Mouse (Mus musculus): Measurements from ENCODE around the gene Cux2. TPM values are rescaled to one million over a fixed set of nuclear protein-coding genes. Genes with fewer than 3 reads are reported as not detected.

Gene Cux2
- polyA plus RNA-seq, 1 experiment from 2014 or later: 7.1 TPM

DNA sequence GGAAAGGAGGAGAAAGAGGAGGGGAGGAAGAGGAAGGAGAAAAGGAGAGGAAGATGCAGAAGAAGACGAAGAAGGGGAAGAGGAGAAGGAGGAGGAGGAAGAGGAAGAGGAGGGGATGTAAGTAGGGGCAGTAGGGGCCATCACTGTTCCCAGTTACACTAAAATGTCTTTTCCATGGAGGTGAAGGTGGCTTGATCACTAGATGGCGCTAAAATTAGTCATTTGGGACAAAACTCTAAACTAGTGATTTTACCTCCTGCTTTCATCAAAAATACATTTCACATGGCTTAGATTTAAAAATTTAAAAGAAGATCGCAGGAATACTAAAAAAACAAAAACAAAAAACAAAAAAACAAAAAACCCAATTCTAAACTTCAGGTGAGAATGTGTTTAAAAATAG lies 156.3 kb downstream of the Cux2 start:
- Histone ChIP-seq H3K4me1 (replicated peaks) (peaks cover 5% of the 10 kb centered on the region; the same call in 1 of the 2 replicates), H3K27ac (no peak overlapping the region), H3K4me2 (replicated peaks) (no peak overlapping the region), H3K27me3 (replicated peaks) (no peaks in the 10 kb centered on the region), H3K36me3 (no peaks in the 10 kb centered on the region), H3K9me3 (no peaks in the 10 kb centered on the region), H3K9ac (no peak overlapping the region), H3K4me3 (replicated peaks) (no peak overlapping the region)
- ATAC-seq: no peak
- 39% methylated on average over 3 of the region's 3 CpGs for WGBS

- no peak overlapping the region for H3K27ac ChIP-seq
- H3K4me2 ChIP-seq (replicated peaks): no peak overlapping the region
- H3K4me3 ChIP-seq (replicated peaks): no peak overlapping the region
- H3K9ac ChIP-seq: no peak overlapping the region; the same call in 1 of the 2 replicates
- WGBS: 87% methylated on average over 14 of the region's 14 CpGs
- no peaks in the 10 kb centered on the region for H3K9me3 ChIP-seq
- no peak for ATAC-seq
- H3K4me1 ChIP-seq (replicated peaks): peaks cover 5% of the 10 kb centered on the region; the same call in 1 of the 2 replicates
- no peaks in the 10 kb centered on the region for H3K27me3 ChIP-seq (replicated peaks)
- H3K36me3 ChIP-seq: no peaks in the 10 kb centered on the region
Measured at GRCm38 (mm10) chr5:121892281-121892680, 157.6 kb downstream of the Cux2 start.

DNA sequence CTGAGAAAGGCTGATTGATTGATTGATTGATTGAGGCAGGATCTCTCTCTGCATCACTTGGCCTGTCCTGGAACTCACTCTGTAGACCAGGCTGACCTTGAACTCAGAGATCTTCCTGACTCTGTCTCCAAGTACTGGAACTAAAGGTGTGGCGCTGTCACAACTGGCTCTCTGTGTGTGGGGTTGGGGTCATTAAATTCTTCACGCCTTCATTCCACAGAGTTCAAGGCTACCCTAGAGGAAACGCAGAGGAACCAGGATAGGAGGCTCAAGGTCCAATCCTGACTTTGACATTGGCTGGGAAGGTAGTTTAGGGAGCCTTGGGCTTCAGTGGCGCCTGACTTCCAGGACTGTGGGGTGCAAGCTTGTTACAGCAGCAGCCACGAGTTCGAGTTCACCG lies 159.0 kb downstream of the Cux2 start:
- 90% methylated on average over 7 of the region's 7 CpGs for WGBS
- H3K36me3 ChIP-seq: no peaks in the 10 kb centered on the region
- no peak overlapping the region for H3K9ac ChIP-seq
- no peak overlapping the region for H3K4me2 ChIP-seq (replicated peaks)
- H3K27me3 ChIP-seq (replicated peaks): no peaks in the 10 kb centered on the region
- no peak for ATAC-seq
- H3K27ac ChIP-seq: no peak overlapping the region
- H3K9me3 ChIP-seq: no peaks in the 10 kb centered on the region
- H3K4me1 ChIP-seq (replicated peaks): peaks cover 2% of the 10 kb centered on the region; the same call in 1 of the 2 replicates
- H3K4me3 ChIP-seq (replicated peaks): no peak overlapping the region

DNA sequence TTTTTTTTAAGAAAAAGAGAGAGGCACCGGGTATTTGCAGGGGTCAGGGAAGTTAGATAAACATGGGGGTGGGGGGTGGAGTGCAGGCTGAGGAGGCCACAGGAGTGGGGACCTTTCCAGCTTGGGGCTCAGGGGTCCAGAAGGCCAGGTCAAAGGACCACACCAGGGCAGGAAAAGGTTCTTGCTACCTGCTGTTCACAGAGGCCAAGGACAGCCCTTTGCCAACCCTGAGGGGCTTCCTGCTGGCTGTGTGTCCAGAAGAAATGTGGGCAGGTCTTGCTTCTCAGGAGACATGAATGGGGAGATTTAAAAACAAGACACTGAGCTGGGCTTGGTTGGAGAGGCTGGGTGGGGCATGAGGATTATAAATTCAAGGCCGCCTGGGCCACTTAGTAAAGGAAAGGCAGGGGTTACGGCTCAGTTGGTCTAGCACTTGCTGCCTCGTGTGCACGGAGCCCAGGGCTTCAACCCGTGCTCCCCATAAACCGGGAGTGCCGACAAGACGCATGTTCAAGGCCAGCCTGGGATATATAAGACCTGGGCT lies 160.0 kb downstream of the Cux2 start:
- Histone ChIP-seq H3K4me2 (replicated peaks) (no peak overlapping the region), H3K36me3 (no peaks in the 10 kb centered on the region), H3K9me3 (no peaks in the 10 kb centered on the region), H3K4me1 (replicated peaks) (no peaks in the 10 kb centered on the region), H3K4me3 (replicated peaks) (no peak overlapping the region), H3K27ac (no peak overlapping the region), H3K9ac (no peak overlapping the region), H3K27me3 (replicated peaks) (no peaks in the 10 kb centered on the region)
- no peak for ATAC-seq
- WGBS: 49% methylated on average over 9 of the region's 9 CpGs

DNA sequence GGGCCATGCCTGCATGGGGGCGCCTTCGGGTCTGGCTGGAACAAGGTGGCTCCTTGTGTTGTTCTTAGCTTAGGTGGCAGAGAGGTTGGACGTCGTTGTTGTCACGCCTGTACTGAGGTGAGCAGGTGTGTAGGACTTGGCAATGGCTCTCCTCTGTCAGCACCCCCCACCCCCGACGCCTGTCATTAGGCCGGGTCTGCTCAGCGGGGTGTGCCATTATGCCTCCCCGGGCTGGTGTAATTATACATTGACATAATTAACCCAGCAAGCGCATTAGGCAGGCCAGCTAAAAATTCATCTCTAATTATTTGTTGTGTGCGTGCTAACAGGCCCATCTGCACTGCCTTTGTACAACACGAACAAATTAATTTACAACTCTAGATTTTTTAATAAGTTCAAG lies 160.5 kb downstream of the Cux2 start:
- 61% methylated on average over 13 of the region's 13 CpGs for WGBS
- no peaks in the 10 kb centered on the region for H3K9me3 ChIP-seq
- H3K4me1 ChIP-seq (replicated peaks): no peaks in the 10 kb centered on the region

DNA sequence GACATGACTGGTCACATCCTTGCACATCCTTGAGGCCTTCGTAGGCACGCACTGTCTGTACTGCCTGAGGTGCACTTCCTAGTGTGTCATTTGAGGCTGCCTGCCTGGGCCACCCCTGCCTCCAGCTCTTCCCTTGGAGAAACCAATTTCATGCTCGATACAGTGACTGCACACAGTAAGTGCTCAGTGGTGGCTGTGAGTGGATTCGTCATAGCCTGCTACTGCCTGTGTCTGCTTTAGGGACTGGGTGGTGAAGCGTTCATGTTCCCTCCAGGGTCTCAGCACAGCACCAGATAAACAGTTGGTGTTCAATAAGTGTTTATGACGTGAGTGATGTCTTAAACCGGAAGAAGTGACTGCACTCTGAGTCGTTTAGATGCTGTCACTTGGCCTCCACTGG lies 166.5 kb downstream of the Cux2 start:
- Histone ChIP-seq H3K9me3 (no peaks in the 10 kb centered on the region), H3K27ac (no peak overlapping the region), H3K36me3 (no peaks in the 10 kb centered on the region), H3K27me3 (replicated peaks) (no peaks in the 10 kb centered on the region), H3K4me2 (replicated peaks) (no peak overlapping the region), H3K4me1 (replicated peaks) (no peaks in the 10 kb centered on the region; the same call in 1 of the 2 replicates), H3K4me3 (replicated peaks) (no peak overlapping the region), H3K9ac (no peak overlapping the region)
- ATAC-seq: no peak
- 82% methylated on average over 8 of the region's 8 CpGs for WGBS

More for the DNA sequence above, 160.5 kb downstream of the Cux2 start:
- Histone ChIP-seq H3K27me3 (replicated peaks) (no peaks in the 10 kb centered on the region), H3K4me3 (replicated peaks) (no peak overlapping the region), H3K27ac (no peak overlapping the region), H3K36me3 (no peaks in the 10 kb centered on the region), H3K4me2 (replicated peaks) (no peak overlapping the region), H3K9ac (no peak overlapping the region)
- ATAC-seq: no peak

GRCm38 (mm10) chr5:121879211-121879610 lies 170.7 kb downstream of the Cux2 start:
- WGBS: 58% methylated on average over 6 of the region's 6 CpGs
- Histone ChIP-seq H3K9ac (no peak overlapping the region), H3K4me2 (replicated peaks) (no peak overlapping the region), H3K27me3 (replicated peaks) (no peaks in the 10 kb centered on the region), H3K4me1 (replicated peaks) (no peaks in the 10 kb centered on the region; the same call in 1 of the 2 replicates), H3K9me3 (no peaks in the 10 kb centered on the region), H3K36me3 (no peaks in the 10 kb centered on the region), H3K4me3 (replicated peaks) (no peak overlapping the region), H3K27ac (no peak overlapping the region)
- no peak for ATAC-seq

GRCm38 (mm10) chr5:121878703-121879102 lies 171.2 kb downstream of the Cux2 start:
- no peak for ATAC-seq
- no peak overlapping the region for H3K27ac ChIP-seq
- 84% methylated on average over 17 of the region's 17 CpGs for WGBS

GRCm38 (mm10) chr5:121876901-121877300 lies 173.0 kb downstream of the Cux2 start:
- no peaks in the 10 kb centered on the region for H3K36me3 ChIP-seq
- H3K4me2 ChIP-seq (replicated peaks): no peak overlapping the region
- no peak overlapping the region for H3K9ac ChIP-seq
- ATAC-seq: no peak
- H3K27me3 ChIP-seq (replicated peaks): no peaks in the 10 kb centered on the region
- no peak overlapping the region for H3K27ac ChIP-seq
- no peak overlapping the region for H3K4me3 ChIP-seq (replicated peaks)
- H3K4me1 ChIP-seq (replicated peaks): no peaks in the 10 kb centered on the region
- H3K9me3 ChIP-seq: no peaks in the 10 kb centered on the region
- WGBS: 88% methylated on average over 12 of the region's 12 CpGs

More at GRCm38 (mm10) chr5:121878703-121879102, 171.2 kb downstream of the Cux2 start:
- Histone ChIP-seq H3K4me1 (replicated peaks) (no peaks in the 10 kb centered on the region; the same call in 1 of the 2 replicates), H3K9ac (no peak overlapping the region), H3K9me3 (no peaks in the 10 kb centered on the region), H3K27me3 (replicated peaks) (no peaks in the 10 kb centered on the region), H3K4me2 (replicated peaks) (no peak overlapping the region), H3K4me3 (replicated peaks) (no peak overlapping the region), H3K36me3 (no peaks in the 10 kb centered on the region)

- WGBS: 88% methylated on average over 12 of the region's 12 CpGs
Measured at GRCm38 (mm10) chr5:121875041-121875440, 174.9 kb downstream of the Cux2 start.

DNA sequence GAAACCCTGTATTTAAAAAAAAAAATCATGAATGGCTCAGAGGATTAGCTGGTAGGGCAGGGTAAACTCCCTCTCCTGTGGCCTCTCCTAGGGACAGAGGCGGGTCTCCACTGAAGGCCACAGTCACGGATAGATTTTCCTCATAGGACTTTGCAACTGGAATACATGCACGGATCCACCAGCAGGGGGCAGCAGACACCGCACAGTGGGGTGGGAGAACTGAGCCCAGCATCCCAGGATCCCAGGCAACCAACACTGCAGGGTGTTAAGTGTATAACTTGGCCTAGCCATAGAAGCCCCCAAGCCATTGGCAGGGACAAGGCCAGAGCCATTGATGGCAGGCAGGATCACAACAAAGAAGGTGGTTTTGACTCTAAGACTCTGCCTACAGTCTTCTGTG lies 177.7 kb downstream of the Cux2 start:
- no peaks in the 10 kb centered on the region for H3K9me3 ChIP-seq
- peak; percentile 48 for ATAC-seq
- H3K4me3 ChIP-seq (replicated peaks): no peak overlapping the region
- WGBS: 7% methylated on average over 4 of the region's 4 CpGs
- H3K9ac ChIP-seq: no peak overlapping the region
- H3K27me3 ChIP-seq (replicated peaks): no peaks in the 10 kb centered on the region
- H3K27ac ChIP-seq: no peak overlapping the region
- no peak overlapping the region for H3K4me2 ChIP-seq (replicated peaks)
- H3K4me1 ChIP-seq (replicated peaks): no peaks in the 10 kb centered on the region
- H3K36me3 ChIP-seq: no peaks in the 10 kb centered on the region

More at GRCm38 (mm10) chr5:121875041-121875440, 174.9 kb downstream of the Cux2 start:
- no peak for ATAC-seq
- Histone ChIP-seq H3K9me3 (no peaks in the 10 kb centered on the region), H3K9ac (no peak overlapping the region), H3K4me1 (replicated peaks) (no peaks in the 10 kb centered on the region), H3K27me3 (replicated peaks) (no peaks in the 10 kb centered on the region), H3K27ac (no peak overlapping the region), H3K36me3 (no peaks in the 10 kb centered on the region), H3K4me2 (replicated peaks) (no peak overlapping the region), H3K4me3 (replicated peaks) (no peak overlapping the region)

- H3K36me3 ChIP-seq: no peaks in the 10 kb centered on the region
- 86% methylated on average over 13 of the region's 13 CpGs for WGBS
- no peaks in the 10 kb centered on the region for H3K9me3 ChIP-seq
- H3K4me2 ChIP-seq (replicated peaks): no peak overlapping the region
- H3K4me1 ChIP-seq (replicated peaks): no peaks in the 10 kb centered on the region
- H3K27ac ChIP-seq: no peak overlapping the region
- no peak overlapping the region for H3K4me3 ChIP-seq (replicated peaks)
- H3K27me3 ChIP-seq (replicated peaks): no peaks in the 10 kb centered on the region
- no peak for ATAC-seq
- no peak overlapping the region for H3K9ac ChIP-seq
Measured at GRCm38 (mm10) chr5:121871515-121872030, 178.3 kb downstream of the Cux2 start.

DNA sequence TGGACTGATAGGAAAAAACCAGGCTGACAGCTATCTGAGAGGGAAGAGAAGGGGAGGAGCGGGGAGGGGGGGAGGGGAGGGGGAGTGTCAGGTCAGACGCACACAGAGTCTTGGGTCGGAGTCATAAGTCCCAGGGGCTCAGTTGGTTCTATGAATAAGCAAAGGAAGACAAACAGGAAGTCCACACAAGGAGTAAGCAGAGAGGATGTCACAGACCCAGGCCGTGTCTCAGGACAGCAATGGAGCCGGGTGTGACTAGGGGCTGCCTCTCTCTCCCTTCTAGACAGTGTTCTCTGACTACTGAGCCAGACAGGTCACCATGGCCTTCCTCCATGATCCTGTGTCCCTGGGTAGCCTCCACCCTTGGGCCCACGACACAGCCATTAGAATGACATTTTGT lies 179.1 kb downstream of the Cux2 start:
- no peaks in the 10 kb centered on the region for H3K4me1 ChIP-seq (replicated peaks)
- H3K4me3 ChIP-seq (replicated peaks): no peak overlapping the region
- no peak for ATAC-seq
- no peaks in the 10 kb centered on the region for H3K36me3 ChIP-seq
- H3K9ac ChIP-seq: no peak overlapping the region
- H3K4me2 ChIP-seq (replicated peaks): no peak overlapping the region
- WGBS: 62% methylated on average over 6 of the region's 6 CpGs
- H3K27ac ChIP-seq: no peak overlapping the region
- no peaks in the 10 kb centered on the region for H3K9me3 ChIP-seq
- H3K27me3 ChIP-seq (replicated peaks): no peaks in the 10 kb centered on the region
